Mouse (Mus musculus) induced T-regulatory cell, adult 2 months (primary cell): ENCODE measurements around the gene Anapc7.
A peak's percentile ranks its signal among the peaks of the same experiment; 100 is the strongest.

ENCODE experiments used
- DNase-seq: peaks from one replicate; pipeline ENCODE4 v3.0.0-alpha.2; 2012; ENCODE audit warnings: low read depth

Gene Anapc7

GRCm38 (mm10) chr5:122421271-122422068 is at the start of gene Anapc7:
Gene Anapc7, plus strand, starts transcription at chr5:122421693.
- no peak for DNase-seq

GRCm38 (mm10) chr5:122372192-122372769 is 49.2 kb upstream of the Anapc7 start, which contains the start of gene Fam216a:
Gene Fam216a, minus strand, starts transcription at chr5:122372364.
- peak; percentile 100 for DNase-seq

GRCm38 (mm10) chr5:122372878-122373277 is 48.6 kb upstream of the Anapc7 start:
- DNase-seq: no peak

DNA sequence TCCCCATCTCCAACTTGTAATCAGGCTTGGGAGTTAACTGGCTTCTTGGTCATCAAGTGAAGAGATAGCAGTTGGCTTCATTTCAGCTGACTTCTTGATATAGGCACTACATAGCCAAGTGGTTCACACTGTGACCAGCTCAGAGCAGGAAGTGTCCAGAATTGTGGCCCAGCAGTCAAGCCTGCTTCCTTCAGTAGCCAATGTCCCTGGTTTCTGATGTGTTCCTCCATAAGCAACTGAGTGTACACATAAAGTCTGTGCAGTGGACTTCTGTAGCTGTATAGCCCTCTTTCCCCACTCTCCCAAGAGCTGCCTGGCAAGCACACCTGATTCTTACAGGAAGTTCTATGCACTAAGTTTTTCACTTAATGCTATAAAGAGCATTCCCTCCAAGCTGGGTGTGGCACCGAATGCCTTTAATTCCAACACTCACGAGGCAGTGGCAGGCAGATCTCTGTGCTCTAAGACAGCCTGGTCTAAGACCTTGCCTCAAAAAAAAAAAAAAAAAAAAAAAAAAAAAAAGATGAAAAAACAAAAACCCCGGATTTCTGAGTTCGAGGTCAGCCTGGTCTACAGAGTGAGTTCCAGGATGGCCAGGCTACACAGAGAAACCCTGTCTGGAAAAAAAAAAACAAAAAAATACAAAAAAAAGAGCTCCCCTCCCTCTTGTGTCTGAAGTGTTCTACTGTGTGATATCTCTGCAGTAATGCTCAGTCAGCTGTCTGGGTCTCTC is 44.2 kb upstream of the Anapc7 start:
- DNase-seq: no peak

DNA sequence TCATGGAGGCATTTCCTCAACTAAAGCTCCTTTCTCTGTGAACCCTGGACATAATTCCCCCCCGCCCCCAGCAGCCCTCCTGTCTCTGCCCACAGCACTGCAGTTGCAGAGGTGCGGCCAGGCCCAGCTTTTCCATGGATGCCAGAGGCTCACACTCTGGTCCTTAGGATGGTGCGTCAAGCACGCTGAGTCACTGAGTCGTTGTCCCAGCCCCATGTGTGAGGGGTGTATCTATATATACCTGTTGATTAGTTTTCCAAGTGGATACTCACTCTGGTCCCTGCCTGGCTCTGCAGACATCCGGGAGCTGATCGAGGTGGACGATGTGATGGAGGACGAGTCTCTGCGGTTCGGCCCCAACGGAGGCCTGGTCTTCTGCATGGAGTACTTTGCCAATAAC is 43.3 kb upstream of the Anapc7 start:
- DNase-seq: no peak

DNA sequence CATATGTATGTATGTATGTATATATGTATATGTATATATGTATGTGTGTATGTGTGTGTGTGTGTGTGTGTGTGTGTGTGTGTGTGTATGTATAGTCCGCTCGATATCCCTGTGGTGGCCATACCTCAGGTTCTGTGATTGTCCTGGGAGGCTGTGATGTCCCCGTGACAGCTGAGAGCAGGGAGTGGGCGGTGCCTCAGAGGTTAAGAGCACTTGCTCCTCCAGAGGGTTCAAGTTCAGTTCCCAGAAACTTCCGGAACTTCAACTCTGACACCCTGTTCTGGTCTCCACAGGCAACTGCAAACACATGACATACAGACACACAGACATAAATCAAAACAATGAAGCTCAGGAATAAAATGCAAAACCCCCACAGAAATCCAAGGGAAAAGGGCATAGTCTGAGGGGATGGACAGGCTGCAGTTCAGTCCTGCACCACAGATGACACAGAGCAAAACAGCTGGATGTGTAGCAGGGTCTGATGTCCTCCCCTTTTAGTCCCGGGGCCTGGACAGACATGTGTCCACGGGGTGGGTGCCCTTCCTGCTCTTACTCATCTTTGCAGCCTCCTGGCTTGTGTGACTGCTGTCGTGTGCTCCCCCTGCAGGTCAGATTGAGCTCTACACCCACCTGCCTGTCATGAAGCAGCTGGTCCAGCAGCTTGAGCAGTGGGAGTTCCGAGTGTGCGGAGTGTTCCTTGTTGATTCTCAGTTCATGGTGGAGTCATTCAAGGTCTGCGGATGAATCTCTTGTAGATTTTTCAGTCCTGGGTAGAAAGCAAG is 41.9 kb upstream of the Anapc7 start:
- peak; percentile 88 for DNase-seq

- no peak for DNase-seq
These were observed 31.5 kb upstream of the Anapc7 start for GRCm38 (mm10) chr5:122390006-122390405.

GRCm38 (mm10) chr5:122390671-122391070 is 30.8 kb upstream of the Anapc7 start:
- no peak for DNase-seq

- peak; percentile 44 for DNase-seq
These were observed 30.2 kb upstream of the Anapc7 start for GRCm38 (mm10) chr5:122391178-122391785.

GRCm38 (mm10) chr5:122391786-122392180 is 29.7 kb upstream of the Anapc7 start, which contains the start of gene Arpc3:
Gene Arpc3, plus strand, starts transcription at chr5:122391878.
- DNase-seq: peak; percentile 96

GRCm38 (mm10) chr5:122392227-122393004 is 29.1 kb upstream of the Anapc7 start:
- peak; percentile 73 for DNase-seq

DNA sequence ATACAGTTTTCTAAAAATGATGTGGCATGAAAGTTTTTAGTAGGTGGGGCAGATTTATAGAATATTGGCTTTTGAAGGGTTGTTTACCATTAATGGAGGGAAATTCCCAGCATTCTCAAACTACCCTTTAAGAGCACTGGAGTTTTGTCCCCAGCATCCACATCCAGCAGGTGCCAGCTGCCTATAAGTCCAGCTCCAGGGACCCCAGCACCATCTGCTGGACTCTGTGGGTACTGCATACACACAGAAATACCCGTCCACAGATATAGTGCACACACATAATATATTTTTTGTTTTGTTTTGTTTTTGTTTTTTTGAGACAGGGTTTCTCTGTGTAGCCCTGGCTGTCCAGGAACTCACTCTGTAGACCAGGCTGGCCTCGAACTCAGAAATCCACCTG is 27.6 kb upstream of the Anapc7 start:
- peak; percentile 93 for DNase-seq

DNA sequence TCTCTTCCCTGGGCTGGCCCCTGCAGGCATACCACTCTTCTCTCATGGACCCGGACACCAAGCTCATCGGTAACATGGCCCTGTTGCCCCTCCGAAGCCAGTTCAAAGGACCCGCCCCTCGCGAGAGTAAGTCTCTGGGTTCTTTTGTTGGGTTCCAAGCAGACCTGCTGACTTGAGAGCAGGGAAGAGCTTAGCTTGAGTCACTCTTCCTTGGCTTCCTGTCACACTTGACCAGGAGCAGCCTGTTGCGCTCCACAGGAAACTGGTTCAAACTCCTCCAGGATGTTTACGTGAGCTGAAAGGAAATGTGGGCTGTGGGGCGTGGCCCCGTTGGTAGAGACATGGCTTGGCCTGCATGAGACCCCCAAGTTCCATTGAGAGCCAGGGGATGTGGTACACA is 24.7 kb upstream of the Anapc7 start:
- DNase-seq: peak; percentile 37

DNA sequence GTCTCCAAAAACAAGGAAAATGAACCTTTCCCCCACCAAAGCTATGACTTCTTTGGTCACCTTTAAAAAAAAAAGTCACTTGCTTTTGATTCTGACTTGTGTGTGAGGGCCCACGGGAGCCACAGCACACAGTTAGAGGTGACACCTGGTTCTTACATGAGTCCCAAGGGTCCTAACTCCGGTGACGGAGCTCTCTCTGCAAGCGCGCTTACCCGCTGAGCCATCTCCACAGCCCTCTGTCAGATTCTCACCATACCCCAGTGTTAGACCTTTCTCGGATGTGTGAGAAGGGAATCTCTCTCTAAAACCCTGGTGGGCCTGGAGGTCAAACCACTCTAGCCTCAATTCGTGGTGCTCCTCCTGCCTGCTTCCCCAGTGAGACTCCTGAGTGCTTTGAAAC is 24.0 kb upstream of the Anapc7 start:
- DNase-seq: no peak

DNA sequence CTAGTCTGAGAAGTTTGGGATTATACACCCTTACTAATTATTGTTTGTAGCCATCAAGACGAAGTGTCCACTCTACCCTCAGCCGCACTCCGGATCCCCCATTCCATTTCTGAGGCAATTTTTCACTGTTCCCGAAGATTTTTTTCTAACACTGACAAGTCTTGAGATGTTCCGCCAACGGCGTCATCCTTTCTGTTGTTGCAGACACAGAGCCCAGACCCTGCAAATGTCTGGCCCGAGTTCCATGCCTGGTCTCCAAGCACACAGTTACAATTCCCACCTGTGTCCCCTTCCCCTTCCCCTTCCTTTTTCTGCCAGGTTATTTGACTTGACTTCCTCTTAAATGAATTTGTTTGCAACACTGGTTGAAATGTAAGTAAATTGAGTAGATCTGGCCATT is 21.6 kb upstream of the Anapc7 start:
- DNase-seq: no peak

- DNase-seq: no peak
These were observed 20.7 kb upstream of the Anapc7 start for GRCm38 (mm10) chr5:122400628-122401302.

DNA sequence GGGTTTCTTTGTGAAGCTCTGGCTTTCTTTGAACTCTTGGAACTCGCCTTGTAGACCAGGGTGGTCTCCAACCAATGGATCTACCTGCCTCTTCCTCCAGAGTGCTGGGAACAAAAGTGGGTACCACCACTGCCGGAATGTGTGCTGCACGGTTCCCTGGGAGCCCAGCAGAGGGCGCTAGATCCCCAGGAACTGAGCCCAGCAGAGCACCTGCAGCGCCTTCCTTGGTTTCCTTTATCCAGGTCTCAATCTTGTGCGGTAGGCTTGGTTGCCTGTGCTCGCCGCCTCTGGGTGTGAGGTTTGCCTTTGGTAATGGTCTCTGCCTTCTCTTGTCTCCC is 20.2 kb upstream of the Anapc7 start:
- DNase-seq: peak; percentile 79

- no peak for DNase-seq
These were observed 19.3 kb upstream of the Anapc7 start for GRCm38 (mm10) chr5:122402160-122402559.

DNA sequence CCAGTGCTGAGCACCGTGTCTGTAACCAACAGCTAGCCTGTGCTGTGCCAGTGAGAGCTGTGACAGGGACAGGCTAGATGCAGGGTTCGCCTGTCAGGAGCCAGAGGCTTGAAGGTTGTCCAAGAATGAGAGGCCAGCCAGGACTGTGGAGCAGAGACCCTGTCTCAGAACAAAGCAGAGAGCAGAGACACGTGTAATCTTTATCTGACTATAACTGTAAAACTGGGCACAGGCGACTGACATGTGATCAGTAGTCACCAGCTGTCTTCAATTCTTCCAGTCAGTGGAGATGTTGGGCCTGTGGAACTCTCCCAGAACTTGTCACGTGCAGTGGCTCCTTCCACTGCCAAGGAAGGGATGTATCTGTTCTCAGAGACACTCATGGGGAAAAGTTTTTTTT is 18.7 kb upstream of the Anapc7 start:
- no peak for DNase-seq

DNA sequence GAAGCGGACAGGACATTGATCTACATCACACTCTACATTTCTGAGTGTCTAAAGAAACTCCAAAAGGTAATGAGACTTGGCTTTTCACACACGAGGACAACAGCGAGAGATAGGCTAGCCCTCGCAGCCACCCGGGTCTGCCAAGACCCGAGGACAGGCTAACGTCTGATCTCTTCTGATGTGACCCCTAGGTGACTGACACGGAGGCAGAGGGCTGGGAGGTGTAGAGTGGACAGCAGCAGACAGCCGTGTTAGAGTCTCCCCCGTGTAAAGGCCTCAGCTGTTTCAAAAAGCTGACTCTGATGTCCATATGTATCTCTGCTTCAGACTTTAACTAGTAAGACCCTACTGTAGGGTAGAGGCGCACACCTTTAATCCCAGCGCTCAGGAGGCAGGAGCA is 18.1 kb upstream of the Anapc7 start:
- no peak for DNase-seq
